Mouse (Mus musculus): ENCODE data around the gene Rbpms2. TPM values are rescaled to one million over a fixed set of nuclear protein-coding genes. Genes with fewer than 3 reads are reported as not detected.

Rbpms2 gene
- total and polyA plus RNA-seq, 3 experiments = 29.4 to 102 (median 32.5) TPM

GRCm38 (mm10) chr9:65653741-65654140 is 24.3 kb downstream of the Rbpms2 start:
- intact Hi-C loops (cut with DNase I) = no loop called here

GRCm38 (mm10) chr9:65654700-65655237 is 25.3 kb downstream of the Rbpms2 start:
- Histone ChIP-seq H3K27ac (no peak overlapping the region), H3K4me3 (no peak overlapping the region), H3K79me2 (replicated peaks; ENCODE audit: control insufficient read depth, insufficient read depth, low read length) (no peaks in the 10 kb centered on the region), H3K9ac (ENCODE audit: low read depth, low read length) (no peak overlapping the region), H3K27me3 (ENCODE audit: control insufficient read depth, insufficient read depth, low read length) (no peaks in the 10 kb centered on the region), H3K4me1 (ENCODE audit: control insufficient read depth, insufficient read depth, low read length) (peaks cover 8% of the 10 kb centered on the region), H3K36me3 (ENCODE audit: control insufficient read depth, insufficient read depth, low read length) (no peaks in the 10 kb centered on the region; the same call in 1 of the 2 replicates)
- WGBS = 64% methylated on average over 3 of the region's 3 CpGs
- no peak for DNase-seq
- TF ChIP-seq POLR2A (IDR thresholded peaks at IDR 0.05; ENCODE audit: insufficient read depth, low read depth, low read length) (no peak), EP300 (IDR thresholded peaks at IDR 0.05; ENCODE audit: insufficient read depth, low read depth, low read length) (no peak), CTCF (IDR thresholded peaks at IDR 0.05) (no peak)
- intact Hi-C loops (cut with DNase I) = no loop called here

More at GRCm38 (mm10) chr9:65653741-65654140, 24.3 kb downstream of the Rbpms2 start:
- 94% methylated on average over 4 of the region's 4 CpGs for WGBS
- Histone ChIP-seq H3K4me3 (no peak overlapping the region), H3K4me1 (ENCODE audit: control insufficient read depth, insufficient read depth, low read length) (peaks cover 10% of the 10 kb centered on the region), H3K79me2 (replicated peaks; ENCODE audit: control insufficient read depth, insufficient read depth, low read length) (no peaks in the 10 kb centered on the region), H3K9ac (ENCODE audit: low read depth, low read length) (no peak overlapping the region), H3K27ac (no peak overlapping the region), H3K27me3 (ENCODE audit: control insufficient read depth, insufficient read depth, low read length) (no peaks in the 10 kb centered on the region), H3K36me3 (ENCODE audit: control insufficient read depth, insufficient read depth, low read length) (no peaks in the 10 kb centered on the region; the same call in 1 of the 2 replicates)
- DNase-seq = no peak
- TF ChIP-seq CTCF (IDR thresholded peaks at IDR 0.05) (no peak), POLR2A (IDR thresholded peaks at IDR 0.05; ENCODE audit: insufficient read depth, low read depth, low read length) (no peak), EP300 (IDR thresholded peaks at IDR 0.05; ENCODE audit: insufficient read depth, low read depth, low read length) (no peak)

GRCm38 (mm10) chr9:65655540-65655939 is 26.1 kb downstream of the Rbpms2 start:
- H3K27me3 ChIP-seq (ENCODE audit: control insufficient read depth, insufficient read depth, low read length) = no peaks in the 10 kb centered on the region
- H3K4me1 ChIP-seq (ENCODE audit: control insufficient read depth, insufficient read depth, low read length) = peaks cover 1% of the 10 kb centered on the region
- intact Hi-C loops (cut with DNase I) = no loop called here
- TF ChIP-seq POLR2A (IDR thresholded peaks at IDR 0.05; ENCODE audit: insufficient read depth, low read depth, low read length) = no peak
- no peak for TF ChIP-seq EP300 (IDR thresholded peaks at IDR 0.05; ENCODE audit: insufficient read depth, low read depth, low read length)
- no peaks in the 10 kb centered on the region for H3K36me3 ChIP-seq (ENCODE audit: control insufficient read depth, insufficient read depth, low read length)
- DNase-seq = no peak
- H3K27ac ChIP-seq = no peak overlapping the region
- 69% methylated on average over 8 of the region's 8 CpGs for WGBS
- H3K9ac ChIP-seq (ENCODE audit: low read depth, low read length) = no peak overlapping the region
- no peak overlapping the region for H3K4me3 ChIP-seq
- H3K79me2 ChIP-seq (replicated peaks; ENCODE audit: control insufficient read depth, insufficient read depth, low read length) = no peaks in the 10 kb centered on the region

- peaks cover 1% of the 10 kb centered on the region for H3K4me1 ChIP-seq (ENCODE audit: control insufficient read depth, insufficient read depth, low read length)
- H3K27ac ChIP-seq = no peak overlapping the region
- H3K9ac ChIP-seq (ENCODE audit: low read depth, low read length) = no peak overlapping the region
- H3K4me3 ChIP-seq = no peak overlapping the region
- TF ChIP-seq POLR2A (IDR thresholded peaks at IDR 0.05; ENCODE audit: insufficient read depth, low read depth, low read length) (no peak), EP300 (IDR thresholded peaks at IDR 0.05; ENCODE audit: insufficient read depth, low read depth, low read length) (no peak), CTCF (IDR thresholded peaks at IDR 0.05) (no peak)
- intact Hi-C loops (cut with DNase I) = no loop called here
- H3K36me3 ChIP-seq (ENCODE audit: control insufficient read depth, insufficient read depth, low read length) = no peaks in the 10 kb centered on the region
- no peaks in the 10 kb centered on the region for H3K79me2 ChIP-seq (replicated peaks; ENCODE audit: control insufficient read depth, insufficient read depth, low read length)
- WGBS = 68% methylated on average over 3 of the region's 3 CpGs
- DNase-seq = no peak
- no peaks in the 10 kb centered on the region for H3K27me3 ChIP-seq (ENCODE audit: control insufficient read depth, insufficient read depth, low read length)
Measured at GRCm38 (mm10) chr9:65657218-65657617, 27.8 kb downstream of the Rbpms2 start.

- WGBS = 40% methylated on average over 5 of the region's 5 CpGs
- H3K9ac ChIP-seq (ENCODE audit: low read depth, low read length) = no peak overlapping the region
- H3K27ac ChIP-seq = no peak overlapping the region
- no peak overlapping the region for H3K4me3 ChIP-seq
- intact Hi-C loops (cut with DNase I) = loop anchor here (5.0 kb wide), 1 partner anchor 34 kb away; the partner anchor contains the start of gene Rbpms2
- no peak for DNase-seq
- H3K4me1 ChIP-seq (ENCODE audit: control insufficient read depth, insufficient read depth, low read length) = peaks cover 1% of the 10 kb centered on the region; the same call in 1 of the 2 replicates
- no peaks in the 10 kb centered on the region for H3K79me2 ChIP-seq (replicated peaks; ENCODE audit: control insufficient read depth, insufficient read depth, low read length)
- no peaks in the 10 kb centered on the region for H3K27me3 ChIP-seq (ENCODE audit: control insufficient read depth, insufficient read depth, low read length)
- TF ChIP-seq CTCF (IDR thresholded peaks at IDR 0.05) (peak; percentile 66), EP300 (IDR thresholded peaks at IDR 0.05; ENCODE audit: insufficient read depth, low read depth, low read length) (no peak)
- H3K36me3 ChIP-seq (ENCODE audit: control insufficient read depth, insufficient read depth, low read length) = no peaks in the 10 kb centered on the region
Measured at GRCm38 (mm10) chr9:65661029-65661428, 31.6 kb downstream of the Rbpms2 start.

- TF ChIP-seq EP300 (IDR thresholded peaks at IDR 0.05; ENCODE audit: insufficient read depth, low read depth, low read length) = no peak
- TF ChIP-seq CTCF (IDR thresholded peaks at IDR 0.05) = no peak
- no peak for TF ChIP-seq POLR2A (IDR thresholded peaks at IDR 0.05; ENCODE audit: insufficient read depth, low read depth, low read length)
- WGBS = 56% methylated on average over 1 of the region's 1 CpGs
- H3K36me3 ChIP-seq (ENCODE audit: control insufficient read depth, insufficient read depth, low read length) = no peaks in the 10 kb centered on the region
- no peak overlapping the region for H3K4me3 ChIP-seq
- no peak overlapping the region for H3K27ac ChIP-seq
- intact Hi-C loops (cut with DNase I) = loop anchor here (5.0 kb wide), 1 partner anchor 34 kb away; the partner anchor contains the start of gene Rbpms2
- no peak for DNase-seq
- peaks cover 4% of the 10 kb centered on the region for H3K4me1 ChIP-seq (ENCODE audit: control insufficient read depth, insufficient read depth, low read length)
- H3K9ac ChIP-seq (ENCODE audit: low read depth, low read length) = no peak overlapping the region
- H3K27me3 ChIP-seq (ENCODE audit: control insufficient read depth, insufficient read depth, low read length) = no peaks in the 10 kb centered on the region
- no peaks in the 10 kb centered on the region for H3K79me2 ChIP-seq (replicated peaks; ENCODE audit: control insufficient read depth, insufficient read depth, low read length)
Measured at GRCm38 (mm10) chr9:65661493-65661892, 32.0 kb downstream of the Rbpms2 start.

Measured in heart, adult 2 months (tissue).